Mouse (Mus musculus) ES-Bruce4 (cell line): Measurements from ENCODE around the gene Camta1. TPM values are rescaled to one million over a fixed set of nuclear protein-coding genes. Genes with fewer than 3 reads are reported as not detected.

ENCODE experiments used
- H3K27ac ChIP-seq: 2 replicates; pipeline ENCODE4 v1.5.1; 2012; ENCODE audit warnings: low read length, inconsistent platforms; ENCODE audit not compliant: insufficient read depth
- H3K27me3 ChIP-seq: 2 replicates; pipeline ENCODE4 v1.6.1; 2012; ENCODE audit warnings: mild to moderate bottlenecking, low read length, inconsistent platforms; ENCODE audit not compliant: control insufficient read depth, poor library complexity, insufficient read depth, severe bottlenecking
- H3K36me3 ChIP-seq: 2 replicates; pipeline ENCODE4 v1.6.1; 2012; ENCODE audit warnings: inconsistent platforms, mild to moderate bottlenecking, low read length, moderate library complexity; ENCODE audit not compliant: control insufficient read depth, poor library complexity, insufficient read depth, severe bottlenecking
- H3K4me1 ChIP-seq: one replicate; pipeline ENCODE4 v1.8.1; 2011; ENCODE audit warnings: low read length; ENCODE audit not compliant: control insufficient read depth, insufficient read depth
- H3K4me3 ChIP-seq: 2 replicates; pipeline ENCODE4 v1.5.1; 2011; ENCODE audit warnings: low read depth, mild to moderate bottlenecking, low read length
- H3K9ac ChIP-seq: 2 replicates; pipeline ENCODE4 v1.6.1; 2012; ENCODE audit warnings: low read depth, mild to moderate bottlenecking, inconsistent platforms; ENCODE audit not compliant: poor library complexity, severe bottlenecking
- H3K9me3 ChIP-seq: replicated peaks from 2 replicates; pipeline ENCODE4 v1.6.1; 2012; ENCODE audit warnings: mild to moderate bottlenecking, low read length, inconsistent platforms; ENCODE audit not compliant: control insufficient read depth, poor library complexity, insufficient read depth, severe bottlenecking
- CTCF ChIP-seq: IDR thresholded peaks from one replicate; pipeline ENCODE4 v1.8.1; 2011; ENCODE audit warnings: low read depth, low read length
- EP300 ChIP-seq: IDR thresholded peaks from 2 replicates; pipeline ENCODE4 v1.6.1; 2011; ENCODE audit warnings: low read depth, low read length; ENCODE audit not compliant: insufficient read depth
- POLR2A ChIP-seq: IDR thresholded peaks from one replicate; pipeline ENCODE4 v1.8.1; 2011; ENCODE audit warnings: low read length; ENCODE audit not compliant: insufficient read depth
- polyA plus RNA-seq: library from polyadenylated mRNA; stranded (reverse); fragments of >200 nt; gene quantifications from 2 replicates; pipeline ENCODE4 v1.2.4, GENCODE M21; 2011; ENCODE audit warnings: low read depth; ENCODE audit not compliant: missing spikeins, insufficient read depth, insufficient read length

Camta1 gene
- polyA plus RNA-seq, 1 experiment, result 85.3 TPM

- no peaks in the 10 kb centered on the region for H3K27me3 ChIP-seq
- no peak overlapping the region for H3K9ac ChIP-seq
- H3K27ac ChIP-seq, result no peak overlapping the region
- H3K4me3 ChIP-seq, result no peak overlapping the region
- no peak for TF ChIP-seq EP300
- no peak for TF ChIP-seq POLR2A
- no peak for TF ChIP-seq CTCF
- H3K9me3 ChIP-seq, result no peaks in the 10 kb centered on the region
- H3K4me1 ChIP-seq, result no peaks in the 10 kb centered on the region
- no peaks in the 10 kb centered on the region for H3K36me3 ChIP-seq
Observed at GRCm38 (mm10) chr4:151773007-151773406, 88.7 kb downstream of the Camta1 start.

DNA sequence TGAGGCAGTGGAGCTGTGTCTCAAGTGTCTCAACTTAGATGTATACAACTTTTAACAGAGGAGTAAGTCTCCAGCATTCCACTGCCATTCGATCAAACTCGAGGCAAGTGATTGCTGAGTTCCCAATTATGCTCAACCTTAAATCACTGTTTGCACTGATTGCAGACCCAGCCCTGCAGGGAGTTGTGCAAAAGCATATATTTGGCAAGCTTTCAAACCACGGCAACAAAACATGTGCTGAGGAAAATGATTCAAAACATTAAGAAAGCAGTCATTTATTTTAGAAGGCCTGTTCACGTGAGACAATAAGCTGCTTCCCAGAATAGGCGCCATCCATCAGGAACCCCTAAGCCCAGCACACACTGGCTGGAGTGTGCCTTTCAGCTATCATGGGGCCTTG, 91.0 kb downstream of the Camta1 start:
- H3K27ac ChIP-seq, result no peak overlapping the region
- H3K4me3 ChIP-seq, result no peak overlapping the region
- TF ChIP-seq POLR2A (no peak), CTCF (no peak), EP300 (no peak)
- H3K36me3 ChIP-seq, result no peaks in the 10 kb centered on the region
- H3K4me1 ChIP-seq, result no peaks in the 10 kb centered on the region
- no peaks in the 10 kb centered on the region for H3K9me3 ChIP-seq
- H3K9ac ChIP-seq, result no peak overlapping the region
- no peaks in the 10 kb centered on the region for H3K27me3 ChIP-seq

GRCm38 (mm10) chr4:151767786-151768185, 93.9 kb downstream of the Camta1 start:
- H3K9ac ChIP-seq, result no peak overlapping the region
- H3K4me3 ChIP-seq, result no peak overlapping the region
- H3K27ac ChIP-seq, result no peak overlapping the region
- TF ChIP-seq CTCF (no peak), EP300 (no peak)
- no peaks in the 10 kb centered on the region for H3K9me3 ChIP-seq
- H3K27me3 ChIP-seq, result no peaks in the 10 kb centered on the region
- no peaks in the 10 kb centered on the region for H3K36me3 ChIP-seq
- H3K4me1 ChIP-seq, result no peaks in the 10 kb centered on the region

- Histone ChIP-seq H3K27ac (no peak overlapping the region), H3K27me3 (no peaks in the 10 kb centered on the region), H3K36me3 (no peaks in the 10 kb centered on the region), H3K4me3 (no peak overlapping the region), H3K9ac (no peak overlapping the region), H3K9me3 (no peaks in the 10 kb centered on the region), H3K4me1 (no peaks in the 10 kb centered on the region)
- TF ChIP-seq POLR2A, result no peak
- TF ChIP-seq CTCF, result no peak
- no peak for TF ChIP-seq EP300
Observed at GRCm38 (mm10) chr4:151767361-151767760, 94.3 kb downstream of the Camta1 start.

- Histone ChIP-seq H3K9me3 (no peaks in the 10 kb centered on the region), H3K27me3 (no peaks in the 10 kb centered on the region), H3K36me3 (no peaks in the 10 kb centered on the region), H3K9ac (no peak overlapping the region), H3K27ac (no peak overlapping the region), H3K4me1 (no peaks in the 10 kb centered on the region), H3K4me3 (no peak overlapping the region)
- TF ChIP-seq CTCF, result no peak
- TF ChIP-seq POLR2A, result no peak
- TF ChIP-seq EP300, result no peak
Observed at GRCm38 (mm10) chr4:151765376-151765775, 96.3 kb downstream of the Camta1 start.

DNA sequence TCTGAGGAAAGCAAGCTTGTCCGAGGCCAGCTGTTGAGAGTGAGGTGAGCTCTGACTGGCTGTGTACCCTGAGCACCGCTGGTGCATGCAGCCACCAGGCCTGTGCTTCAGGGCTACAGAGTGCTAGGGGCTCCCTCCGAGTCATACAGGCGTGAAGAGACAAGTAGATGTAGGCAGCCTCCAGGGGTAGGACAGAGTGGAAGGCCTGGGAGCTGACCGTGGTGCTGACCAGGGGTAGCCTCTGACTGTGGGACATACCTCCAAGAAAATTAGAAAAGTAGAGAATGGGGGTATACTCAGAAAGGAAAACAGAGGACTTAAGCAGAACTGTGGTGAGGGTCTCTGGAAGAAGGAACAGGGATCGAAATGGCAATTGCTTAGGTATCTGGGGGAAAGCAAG, 97.7 kb downstream of the Camta1 start:
- Histone ChIP-seq H3K9ac (no peak overlapping the region), H3K36me3 (no peaks in the 10 kb centered on the region), H3K27ac (no peak overlapping the region), H3K4me3 (no peak overlapping the region), H3K4me1 (no peaks in the 10 kb centered on the region), H3K27me3 (no peaks in the 10 kb centered on the region), H3K9me3 (no peaks in the 10 kb centered on the region)
- TF ChIP-seq POLR2A (no peak), EP300 (no peak), CTCF (no peak)
